Mouse (Mus musculus) cerebellum, adult 2 months (tissue): ENCODE results near the gene Rrp12. TPM values are rescaled to one million over a fixed set of nuclear protein-coding genes. Genes with fewer than 3 reads are reported as not detected.

Experiments
- DNase-seq, 2 experiments: peaks; one replicate each; pipeline ENCODE4 v3.0.0; 2021
- H3K27ac ChIP-seq: fragments of 200-500 bp; 2 replicates; pipeline ENCODE4 v1.5.1; 2012; ENCODE audit warnings: low read length, control low read depth, inconsistent platforms; ENCODE audit not compliant: insufficient read depth
- H3K27me3 ChIP-seq: fragments of 200-500 bp; 2 replicates; pipeline ENCODE4 v1.6.1; 2012; ENCODE audit warnings: inconsistent platforms, mild to moderate bottlenecking, low read length, moderate library complexity; ENCODE audit not compliant: control insufficient read depth, insufficient read depth
- H3K4me1 ChIP-seq: fragments of 200-500 bp; 2 replicates; pipeline ENCODE4 v1.6.1; 2011; ENCODE audit warnings: low read length; ENCODE audit not compliant: control insufficient read depth, insufficient read depth
- H3K4me3 ChIP-seq: fragments of 200-500 bp; replicated peaks from 2 replicates; pipeline ENCODE3; 2011; ENCODE audit warnings: mild to moderate bottlenecking, low read depth, low read length, control low read depth; ENCODE audit not compliant: insufficient read depth
- CTCF ChIP-seq: fragments of 200-500 bp; IDR thresholded peaks from 2 replicates; pipeline ENCODE4 v1.5.1; 2011; ENCODE audit warnings: low read depth, mild to moderate bottlenecking, control low read depth, low read length, moderate library complexity, borderline replicate concordance; ENCODE audit not compliant: insufficient read depth
- POLR2A ChIP-seq: fragments of 200-500 bp; IDR thresholded peaks from 2 replicates; pipeline ENCODE4 v1.6.1; 2011; ENCODE audit warnings: low read length, control low read depth, borderline replicate concordance; ENCODE audit not compliant: insufficient read depth
- WGBS: fragments of 180-500 bp; shearing (Covaris S2); methylation state at CpG from one replicate; pipeline ENCODE4 v1.1.7; 2018; 5-methylcytosine and 5-hydroxymethylcytosine counted together
- polyA plus RNA-seq: library from polyadenylated mRNA; depleted of rRNA; stranded (reverse); fragments of >200 nt; gene quantifications from 2 replicates; pipeline ENCODE4 v1.2.3, GENCODE M21; 2012

Gene Rrp12
- polyA plus RNA-seq, 1 experiment = 15.1 TPM

- DNase-seq = no peak
- TF ChIP-seq CTCF (no peak), POLR2A (no peak)
- Histone ChIP-seq H3K4me1 (peaks cover 10% of the 10 kb centered on the region), H3K27me3 (no peaks in the 10 kb centered on the region), H3K27ac (peak overlapping the region; percentile 93), H3K4me3 (peak overlapping the region; percentile 95)
- WGBS = 61% methylated on average over 3 of the region's 3 CpGs
Measured at GRCm38 (mm10) chr19:41828941-41829340, 67.0 kb downstream of the Rrp12 start.

GRCm38 (mm10) chr19:41826529-41826928, 69.4 kb downstream of the Rrp12 start:
- DNase-seq = no peak
- TF ChIP-seq CTCF (no peak), POLR2A (no peak)
- Histone ChIP-seq H3K27me3 (no peaks in the 10 kb centered on the region), H3K4me1 (peaks cover under 1% of the 10 kb centered on the region; the same call in 1 of the 2 replicates), H3K27ac (no peak overlapping the region), H3K4me3 (no peak overlapping the region)
- WGBS = 82% methylated on average over 3 of the region's 3 CpGs

- WGBS = 84% methylated on average over 5 of the region's 5 CpGs
- no peaks in the 10 kb centered on the region for H3K4me1 ChIP-seq
- no peak for DNase-seq
Measured at GRCm38 (mm10) chr19:41824950-41825349, 71.0 kb downstream of the Rrp12 start.

GRCm38 (mm10) chr19:41822589-41822988, 73.4 kb downstream of the Rrp12 start:
- no peak for TF ChIP-seq POLR2A
- TF ChIP-seq CTCF = no peak
- Histone ChIP-seq H3K4me3 (no peak overlapping the region), H3K27me3 (no peaks in the 10 kb centered on the region), H3K27ac (no peak overlapping the region), H3K4me1 (no peaks in the 10 kb centered on the region)
- 88% methylated on average over 1 of the region's 1 CpGs for WGBS
- no peak for DNase-seq

More at GRCm38 (mm10) chr19:41824950-41825349, 71.0 kb downstream of the Rrp12 start:
- no peak overlapping the region for H3K27ac ChIP-seq
- TF ChIP-seq POLR2A (no peak), CTCF (no peak)
- H3K27me3 ChIP-seq = no peaks in the 10 kb centered on the region
- no peak overlapping the region for H3K4me3 ChIP-seq

GRCm38 (mm10) chr19:41821436-41821835, 74.5 kb downstream of the Rrp12 start:
- TF ChIP-seq CTCF = no peak
- TF ChIP-seq POLR2A = no peak
- no peak for DNase-seq
- H3K27ac ChIP-seq = no peak overlapping the region
- no peak overlapping the region for H3K4me3 ChIP-seq
- WGBS = 23% methylated on average over 5 of the region's 5 CpGs
- no peaks in the 10 kb centered on the region for H3K27me3 ChIP-seq
- H3K4me1 ChIP-seq = no peaks in the 10 kb centered on the region

DNA sequence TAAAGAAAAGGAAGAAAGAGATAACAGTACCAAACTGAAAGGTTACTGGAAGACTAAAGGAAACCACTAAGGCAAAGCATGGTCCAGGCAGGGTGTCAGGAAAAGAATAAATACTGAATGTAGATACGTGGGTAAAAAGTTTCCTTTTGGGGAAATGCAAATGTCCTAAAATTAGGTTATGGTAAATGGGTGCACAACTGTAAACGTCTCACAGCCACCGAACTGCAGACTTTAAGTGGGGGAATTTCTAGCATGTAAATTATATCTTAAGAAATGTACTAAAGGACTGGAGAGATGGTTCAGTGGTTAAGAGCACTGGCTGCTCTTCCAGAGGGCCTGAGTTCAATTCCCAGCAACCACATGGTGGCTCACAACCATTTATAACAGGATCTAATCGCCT, 77.2 kb downstream of the Rrp12 start:
- Histone ChIP-seq H3K4me3 (no peak overlapping the region), H3K27ac (no peak overlapping the region), H3K4me1 (no peaks in the 10 kb centered on the region), H3K27me3 (no peaks in the 10 kb centered on the region)
- 88% methylated on average over 4 of the region's 4 CpGs for WGBS
- DNase-seq = no peak
- TF ChIP-seq CTCF (no peak), POLR2A (no peak)

GRCm38 (mm10) chr19:41817325-41817724, 78.6 kb downstream of the Rrp12 start:
- Histone ChIP-seq H3K4me3 (no peak overlapping the region), H3K27ac (no peak overlapping the region), H3K4me1 (no peaks in the 10 kb centered on the region), H3K27me3 (no peaks in the 10 kb centered on the region)
- 14% methylated on average over 10 of the region's 10 CpGs for WGBS
- DNase-seq = no peak
- no peak for TF ChIP-seq POLR2A
- no peak for TF ChIP-seq CTCF

DNA sequence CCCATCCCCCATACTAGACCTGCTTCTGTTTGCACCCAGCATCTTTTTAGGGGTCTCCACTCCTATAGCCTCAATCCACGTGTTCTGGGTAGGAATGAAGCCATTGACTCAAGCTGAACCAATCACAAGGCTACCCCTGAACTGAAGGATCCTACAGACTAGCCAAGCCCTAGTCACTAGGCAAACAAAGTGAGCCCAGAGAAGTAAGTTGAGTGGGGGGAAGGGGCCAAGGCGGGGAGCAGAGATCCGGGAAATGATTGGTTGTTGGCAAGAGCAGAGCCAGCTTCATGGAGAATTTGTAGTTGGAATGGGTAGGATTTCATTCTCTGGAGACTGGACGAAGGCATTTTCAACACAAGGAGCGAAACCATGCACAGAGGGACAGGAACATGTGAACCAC, 79.1 kb downstream of the Rrp12 start:
- DNase-seq = no peak
- WGBS = 59% methylated on average over 5 of the region's 5 CpGs
- Histone ChIP-seq H3K4me3 (no peak overlapping the region), H3K27ac (no peak overlapping the region), H3K4me1 (no peaks in the 10 kb centered on the region), H3K27me3 (no peaks in the 10 kb centered on the region)
- TF ChIP-seq POLR2A (no peak), CTCF (no peak)

GRCm38 (mm10) chr19:41816410-41816809, 79.6 kb downstream of the Rrp12 start:
- TF ChIP-seq POLR2A (no peak), CTCF (no peak)
- Histone ChIP-seq H3K4me1 (no peaks in the 10 kb centered on the region), H3K4me3 (no peak overlapping the region), H3K27ac (no peak overlapping the region), H3K27me3 (no peaks in the 10 kb centered on the region)
- 82% methylated on average over 5 of the region's 5 CpGs for WGBS
- DNase-seq = no peak
